Mouse (Mus musculus): ENCODE results near the gene Gria1.

DNA sequence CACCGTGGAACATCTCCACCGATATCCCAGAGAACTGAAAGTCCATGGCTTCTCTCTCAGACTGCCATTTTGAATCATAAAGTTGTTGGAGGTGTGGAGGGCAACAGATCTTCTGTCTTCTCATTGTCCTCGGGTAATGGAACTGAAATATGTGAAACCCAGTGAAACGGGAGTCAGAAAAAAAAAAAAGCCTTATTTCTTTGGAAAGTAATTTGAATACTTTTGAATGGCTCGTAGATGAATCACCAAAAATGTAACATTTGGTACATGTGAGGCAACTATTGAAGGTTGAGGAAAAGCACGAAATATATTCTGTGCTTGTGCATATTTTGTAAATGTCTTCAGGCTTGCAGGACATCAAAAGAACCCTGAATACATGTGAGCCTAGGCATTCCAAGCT lies 151.7 kb downstream of the Gria1 start:
- TF ChIP-seq CTCF (IDR thresholded peaks at IDR 0.05) (no peak), EP300 (IDR thresholded peaks at IDR 0.05; ENCODE audit: insufficient read depth, low read depth, low read length) (no peak), POLR2A (IDR thresholded peaks at IDR 0.05; ENCODE audit: insufficient read depth, low read depth, low read length) (no peak)
